Mouse (Mus musculus) midbrain, embryonic 13.5 days (tissue): ENCODE measurements around the gene Zmynd10. TPM values are rescaled to one million over a fixed set of nuclear protein-coding genes. Genes with fewer than 3 reads are reported as not detected.

Source experiments
- ATAC-seq: fragments of 200-750 bp; cut with Nextera tagmentation; 2 replicates; pipeline ENCODE4 v1.8.0; 2017; ENCODE audit warnings: mild to moderate bottlenecking, moderate TSS enrichment, moderate library complexity
- H3K27ac ChIP-seq: fragments of 300-500 bp; sonication (generic); 2 replicates; pipeline ENCODE4 v1.5.1; 2015; ENCODE audit warnings: inconsistent platforms, mild to moderate bottlenecking, moderate library complexity
- H3K27me3 ChIP-seq: fragments of 300-500 bp; sonication (generic); 2 replicates; pipeline ENCODE4 v1.6.1; 2015; ENCODE audit warnings: mild to moderate bottlenecking, inconsistent platforms
- H3K36me3 ChIP-seq: fragments of 300-500 bp; sonication (generic); 2 replicates; pipeline ENCODE4 v1.6.1; 2015; ENCODE audit warnings: mild to moderate bottlenecking, inconsistent platforms
- H3K4me1 ChIP-seq: fragments of 300-500 bp; sonication (generic); replicated peaks from 2 replicates; pipeline ENCODE4 v1.6.1; 2015; ENCODE audit warnings: inconsistent platforms
- H3K4me2 ChIP-seq: fragments of 300-500 bp; sonication (generic); replicated peaks from 2 replicates; pipeline ENCODE4 v1.6.1; 2015; ENCODE audit warnings: moderate library complexity, mild to moderate bottlenecking, inconsistent platforms
- H3K4me3 ChIP-seq: fragments of 300-500 bp; sonication (generic); replicated peaks from 2 replicates; pipeline ENCODE4 v1.5.1; 2015; ENCODE audit warnings: mild to moderate bottlenecking, inconsistent platforms
- H3K9ac ChIP-seq: fragments of 300-500 bp; sonication (generic); replicated peaks from 2 replicates; pipeline ENCODE4 v1.6.1; 2015; ENCODE audit warnings: mild to moderate bottlenecking, inconsistent platforms
- H3K9me3 ChIP-seq: fragments of 300-500 bp; sonication (generic); 2 replicates; pipeline ENCODE4 v1.6.1; 2016; ENCODE audit warnings: mild to moderate bottlenecking, inconsistent platforms
- WGBS: fragments of 180-500 bp; shearing (Covaris S2); methylation state at CpG from one replicate; pipeline ENCODE4 v1.1.7; 2015; 5-methylcytosine and 5-hydroxymethylcytosine counted together
- polyA plus RNA-seq: library from polyadenylated mRNA; unstranded; fragments of >200 nt; fragmentation: Nextera tagmentation; extraction: Ambion mirVana; gene quantifications from 2 replicates; pipeline ENCODE4 v1.2.1, GENCODE M21; 2015

The Zmynd10 gene
- polyA plus RNA-seq, 1 experiment from 2014 or later, result 1.5 TPM

DNA sequence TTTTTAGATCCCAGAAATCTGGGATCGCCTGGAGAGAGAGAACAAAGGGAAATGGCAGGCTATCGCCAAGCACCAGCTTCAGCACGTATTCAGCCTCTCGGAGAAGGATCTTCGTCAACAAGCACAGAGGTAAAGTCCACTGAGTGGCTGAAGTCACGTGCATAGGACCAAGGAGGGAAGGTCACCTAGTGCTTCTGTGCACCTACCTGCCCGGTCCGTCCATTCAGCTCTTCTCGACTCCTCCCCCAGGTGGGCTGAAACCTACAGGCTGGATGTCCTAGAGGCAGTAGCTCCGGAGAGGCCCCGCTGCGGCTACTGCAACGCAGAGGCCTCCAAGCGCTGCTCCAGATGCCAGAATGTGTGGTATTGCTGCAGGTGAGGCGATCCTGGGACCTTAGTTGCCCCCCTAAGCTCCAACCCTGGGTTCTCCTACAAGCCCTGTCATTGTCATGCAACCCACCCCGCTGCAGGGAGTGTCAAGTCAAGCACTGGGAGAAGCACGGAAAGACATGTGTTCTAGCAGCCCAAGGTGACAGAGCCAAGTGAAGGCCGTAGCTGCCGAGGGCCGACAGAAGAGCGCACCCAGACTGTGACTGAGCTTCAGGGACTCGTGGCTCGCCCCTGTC is 3.5 kb downstream of the Zmynd10 start:
- Histone ChIP-seq H3K27me3 (peaks cover 61% of the 10 kb centered on the region), H3K4me2 (peak overlapping the region; percentile 53), H3K36me3 (no peaks in the 10 kb centered on the region), H3K9ac (peak overlapping the region; percentile 54), H3K9me3 (no peaks in the 10 kb centered on the region), H3K4me1 (peaks cover 56% of the 10 kb centered on the region), H3K27ac (no peak overlapping the region), H3K4me3 (0 out of 2 replicates have a peak overlapping the region, but pooled peaks have one; percentile 30)
- WGBS, result 25% methylated on average over 23 of the region's 23 CpGs
- ATAC-seq, result no peak

DNA sequence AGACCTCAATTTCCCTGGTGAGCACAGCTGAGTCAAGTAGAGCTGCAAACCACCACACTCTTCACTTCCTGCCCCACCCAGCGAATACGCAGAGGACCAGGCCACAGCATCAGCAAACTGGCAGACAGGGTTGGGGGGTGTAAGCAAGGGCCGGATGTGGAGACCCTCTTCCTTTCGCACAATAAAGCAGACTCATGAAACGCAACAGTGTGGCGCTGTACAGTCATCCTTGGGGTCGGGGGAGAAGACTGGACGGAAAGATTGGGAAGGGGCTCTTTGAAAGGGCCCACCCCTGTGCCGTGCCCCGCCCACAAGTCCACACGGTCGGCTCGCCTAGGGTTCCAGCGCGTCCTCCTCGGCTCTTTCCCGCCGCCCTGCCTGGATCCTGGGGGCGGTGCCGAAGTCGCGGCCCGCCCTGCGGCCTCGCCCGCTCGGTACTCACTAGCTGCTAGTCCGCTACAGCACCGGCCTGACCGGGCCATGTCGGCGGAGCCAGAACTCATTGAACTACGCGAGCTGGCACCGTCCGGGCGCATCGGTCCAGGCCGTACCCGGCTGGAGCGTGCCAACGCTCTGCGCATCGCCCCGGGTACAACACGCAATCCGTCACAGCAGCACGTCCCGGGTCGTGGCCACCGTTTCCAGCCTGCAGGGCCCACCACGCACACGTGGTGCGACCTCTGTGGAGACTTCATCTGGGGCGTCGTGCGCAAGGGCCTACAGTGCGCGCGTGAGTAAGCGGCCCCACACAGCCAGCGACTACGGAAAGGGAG is 4.2 kb downstream of the Zmynd10 start, which contains the start of gene Rassf1:
Gene Rassf1, plus strand, starts transcription at position 439 of the 773 bp plus-strand sequence.
- peak within 1 kb of the TSS; percentile 30 for H3K4me3 ChIP-seq
- peak within 1 kb of the TSS; percentile 53 for H3K4me2 ChIP-seq
- under 1% methylated on average over 61 of the region's 63 CpGs for WGBS
- no peak within 1 kb of the TSS for H3K27ac ChIP-seq
- ATAC-seq, result no peak
- H3K36me3 ChIP-seq, result no peaks in the 10 kb centered on the region
- H3K9ac ChIP-seq, result peak within 1 kb of the TSS; percentile 54
- H3K9me3 ChIP-seq, result no peaks in the 10 kb centered on the region
- peaks cover 57% of the 10 kb centered on the region for H3K4me1 ChIP-seq
- peaks cover 61% of the 10 kb centered on the region for H3K27me3 ChIP-seq

DNA sequence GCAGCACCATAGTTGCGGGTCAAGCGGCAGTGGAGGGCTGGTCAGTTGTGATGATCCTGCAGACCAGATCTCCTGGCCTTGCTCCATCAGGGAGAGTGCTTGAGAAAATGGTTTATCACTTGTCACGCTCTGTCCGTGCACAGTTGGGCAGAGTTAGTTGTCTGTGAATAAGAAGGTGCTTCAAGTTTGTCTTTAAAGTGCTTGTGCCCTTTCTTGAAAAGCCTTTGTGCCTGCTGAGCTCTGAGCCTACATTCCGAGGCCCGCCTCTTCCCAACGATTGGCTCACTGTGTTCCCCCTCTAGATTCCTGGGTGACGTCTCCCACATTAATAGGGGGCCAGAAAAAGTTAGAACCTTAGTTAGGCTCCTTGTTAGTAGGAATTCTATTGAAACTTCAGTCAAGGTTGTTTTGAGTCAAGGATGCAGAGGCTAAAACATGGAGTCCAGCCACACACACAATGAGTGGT is 4.8 kb downstream of the Zmynd10 start:
- H3K27ac ChIP-seq, result no peak overlapping the region
- H3K9me3 ChIP-seq, result no peaks in the 10 kb centered on the region
- peak overlapping the region; percentile 53 for H3K4me2 ChIP-seq
- H3K4me1 ChIP-seq, result peaks cover 57% of the 10 kb centered on the region
- H3K4me3 ChIP-seq, result peak overlapping the region; percentile 30
- H3K27me3 ChIP-seq, result peaks cover 61% of the 10 kb centered on the region
- ATAC-seq, result no peak
- 7% methylated on average over 8 of the region's 8 CpGs for WGBS
- H3K36me3 ChIP-seq, result peaks cover 5% of the 10 kb centered on the region; the same call in 1 of the 2 replicates
- peak overlapping the region; percentile 54 for H3K9ac ChIP-seq

DNA sequence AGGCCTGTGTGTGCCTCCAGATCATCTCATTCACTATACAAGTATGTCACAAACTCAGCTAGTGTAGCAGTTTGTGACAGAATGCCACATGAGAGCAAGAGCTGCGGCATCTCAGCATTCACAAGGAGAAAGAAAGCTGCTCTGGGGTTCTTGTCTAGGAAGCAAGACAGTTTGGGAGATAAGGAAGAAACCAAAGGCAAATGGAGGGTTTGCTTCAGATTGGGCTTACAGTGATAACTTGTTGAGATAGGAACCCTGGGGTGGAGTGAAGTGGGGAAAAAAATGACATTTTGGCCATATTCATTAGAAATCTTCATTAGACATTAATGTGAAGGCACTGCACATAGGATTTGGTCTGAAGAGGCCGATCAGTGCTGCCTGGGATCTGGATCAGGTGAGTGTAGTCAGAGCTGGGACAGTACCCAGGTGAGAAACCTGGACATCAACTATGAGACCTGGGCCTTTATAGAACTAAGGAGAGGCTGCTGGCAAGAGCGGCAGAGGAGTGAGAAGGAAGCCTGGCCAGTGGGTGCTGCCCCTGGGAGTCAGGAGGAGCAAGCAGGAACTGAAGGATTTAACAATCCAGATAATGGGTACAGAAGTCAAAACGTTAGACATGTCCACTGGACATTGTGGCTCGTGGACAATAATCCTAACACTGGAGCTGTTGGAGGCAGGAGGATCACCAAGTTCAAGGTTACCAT is 5.7 kb downstream of the Zmynd10 start:
- Histone ChIP-seq H3K9me3 (no peaks in the 10 kb centered on the region), H3K4me3 (peak overlapping the region; percentile 60; the same call in 1 of the 2 replicates), H3K4me1 (peaks cover 51% of the 10 kb centered on the region), H3K9ac (no peak overlapping the region), H3K27ac (no peak overlapping the region), H3K36me3 (peaks cover 14% of the 10 kb centered on the region), H3K4me2 (peak overlapping the region; percentile 95; the same call in 1 of the 2 replicates), H3K27me3 (peaks cover 57% of the 10 kb centered on the region)
- WGBS, result 79% methylated on average over 5 of the region's 5 CpGs
- no peak for ATAC-seq

DNA sequence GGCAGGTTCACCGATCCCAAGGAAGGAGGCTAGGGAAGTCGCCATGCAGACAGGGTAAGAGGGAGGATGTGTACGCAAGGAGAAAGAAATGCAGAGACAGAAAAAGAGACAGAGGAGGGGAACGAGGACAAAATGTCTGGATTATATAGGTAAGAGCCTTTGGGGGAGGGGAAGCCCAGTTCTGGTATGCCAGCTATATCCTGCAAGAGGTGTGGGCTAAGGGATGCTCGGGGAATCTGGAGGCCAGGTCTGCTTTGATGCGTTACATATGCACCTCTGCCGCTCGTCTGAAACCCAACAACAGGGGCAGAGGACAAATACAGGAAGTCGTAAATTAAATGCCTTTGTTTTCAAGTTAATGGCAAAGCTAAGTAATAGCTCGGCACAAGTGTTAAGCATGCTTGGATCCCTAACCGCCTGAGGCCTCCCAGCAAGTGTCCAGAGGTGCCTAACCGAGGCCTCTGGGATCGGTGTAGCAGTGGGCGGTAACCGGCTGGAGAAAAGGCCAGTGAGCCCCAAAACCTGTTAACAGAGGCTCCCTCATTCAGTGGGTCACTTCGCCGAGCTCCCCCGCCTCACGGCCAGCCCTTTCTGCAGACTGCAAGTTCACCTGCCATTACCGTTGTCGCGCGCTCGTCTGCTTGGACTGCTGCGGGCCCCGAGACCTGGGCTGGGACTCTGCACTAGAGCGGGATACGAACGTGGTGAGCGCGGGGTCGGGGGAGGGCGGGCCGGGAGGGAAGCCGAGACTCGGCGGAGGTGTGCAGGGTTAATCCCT is 6.6 kb downstream of the Zmynd10 start:
- peak overlapping the region; percentile 95 for H3K4me2 ChIP-seq
- peak overlapping the region; percentile 60 for H3K4me3 ChIP-seq
- ATAC-seq, result peak; percentile 26
- H3K9ac ChIP-seq, result peak overlapping the region; percentile 74
- H3K4me1 ChIP-seq, result peaks cover 51% of the 10 kb centered on the region
- H3K9me3 ChIP-seq, result no peaks in the 10 kb centered on the region
- 7% methylated on average over 37 of the region's 37 CpGs for WGBS
- H3K36me3 ChIP-seq, result peaks cover 23% of the 10 kb centered on the region
- peak overlapping the region; percentile 82 for H3K27ac ChIP-seq
- peaks cover 48% of the 10 kb centered on the region for H3K27me3 ChIP-seq

DNA sequence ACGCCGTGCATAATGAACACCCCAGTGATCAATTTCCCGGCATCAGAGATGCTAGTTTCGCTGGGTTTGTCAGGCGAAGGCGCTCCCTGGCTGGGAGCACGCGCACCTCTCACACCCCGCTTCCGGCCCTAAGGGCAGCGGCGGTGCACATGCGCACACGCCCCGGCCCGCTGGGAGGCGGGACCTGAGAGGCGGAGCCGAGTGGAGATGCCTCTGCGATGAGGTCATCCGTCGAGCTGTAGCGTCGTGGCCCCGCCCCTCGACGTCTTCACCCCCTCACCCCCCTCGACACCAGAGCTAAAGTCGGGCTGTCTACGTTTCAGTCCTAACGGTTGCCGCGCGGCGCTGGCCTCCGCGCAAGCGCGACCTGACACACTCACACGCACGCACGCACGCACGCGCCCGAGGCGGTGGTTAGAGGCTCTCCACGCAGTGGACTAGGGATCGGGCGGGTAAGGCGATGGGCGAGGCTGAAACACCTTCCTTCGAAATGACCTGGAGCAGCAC is 7.3 kb downstream of the Zmynd10 start:
- peak overlapping the region; percentile 84 for H3K27ac ChIP-seq
- H3K4me3 ChIP-seq, result peak overlapping the region; percentile 60
- H3K36me3 ChIP-seq, result peaks cover 30% of the 10 kb centered on the region
- peak overlapping the region; percentile 95 for H3K4me2 ChIP-seq
- WGBS, result under 1% methylated on average over 53 of the region's 53 CpGs
- H3K27me3 ChIP-seq, result peaks cover 41% of the 10 kb centered on the region
- H3K9ac ChIP-seq, result peak overlapping the region; percentile 81
- H3K4me1 ChIP-seq, result peaks cover 51% of the 10 kb centered on the region
- ATAC-seq, result peak; percentile 95
- no peaks in the 10 kb centered on the region for H3K9me3 ChIP-seq

DNA sequence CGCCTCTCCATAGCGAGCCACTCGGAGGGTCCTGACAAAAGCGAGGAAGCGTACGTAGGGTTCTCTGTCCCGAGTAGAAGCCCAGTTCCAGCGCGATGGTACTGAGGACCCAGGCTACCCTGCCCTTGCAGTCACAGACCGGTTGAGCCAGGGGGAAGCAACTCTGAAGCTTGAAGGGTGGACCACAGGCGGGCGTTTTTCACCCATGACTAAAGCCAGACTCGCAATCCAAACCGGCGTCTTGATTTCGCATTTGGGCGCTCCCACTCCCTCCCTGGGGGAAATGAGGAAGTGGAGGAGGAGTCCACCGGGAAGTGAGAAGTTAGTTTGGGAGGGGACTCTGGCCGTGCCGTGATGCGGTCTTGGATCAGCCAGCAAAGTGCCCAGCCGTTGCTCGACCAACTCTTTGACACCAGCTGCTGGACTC is 7.9 kb downstream of the Zmynd10 start:
- peak; percentile 55 for ATAC-seq
- WGBS, result under 1% methylated on average over 23 of the region's 23 CpGs

DNA sequence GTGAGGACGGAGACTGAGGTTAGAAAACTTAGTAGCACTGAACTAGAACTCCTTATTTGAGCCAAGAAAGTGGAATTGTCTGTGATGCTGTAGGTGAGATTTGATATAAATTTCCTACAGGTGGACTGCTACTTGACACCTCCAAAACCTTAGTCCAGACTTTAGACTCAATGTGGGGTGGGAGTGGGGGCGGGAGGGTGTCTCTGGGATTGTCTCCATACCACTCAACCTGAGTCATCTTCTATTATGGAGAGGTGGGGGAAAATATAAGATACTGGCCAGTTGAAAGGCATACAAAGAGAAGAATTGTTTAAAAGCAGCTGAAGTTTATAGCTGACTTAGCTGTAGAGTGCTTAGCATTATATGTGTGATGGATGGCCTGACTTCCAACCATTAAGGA is 8.6 kb downstream of the Zmynd10 start:
- Histone ChIP-seq H3K9me3 (no peaks in the 10 kb centered on the region), H3K36me3 (peaks cover 43% of the 10 kb centered on the region), H3K9ac (peak overlapping the region; percentile 81), H3K4me3 (peak overlapping the region; percentile 60), H3K4me2 (peak overlapping the region; percentile 95), H3K27me3 (peaks cover 28% of the 10 kb centered on the region), H3K27ac (no peak overlapping the region), H3K4me1 (peaks cover 49% of the 10 kb centered on the region)
- WGBS, result 49% methylated on average over 2 of the region's 2 CpGs
- no peak for ATAC-seq

More for the DNA sequence above, 7.9 kb downstream of the Zmynd10 start:
- Histone ChIP-seq H3K27me3 (peaks cover 35% of the 10 kb centered on the region), H3K9me3 (no peaks in the 10 kb centered on the region), H3K4me2 (peak overlapping the region; percentile 95), H3K27ac (peak overlapping the region; percentile 84), H3K4me1 (peaks cover 51% of the 10 kb centered on the region), H3K4me3 (peak overlapping the region; percentile 60), H3K36me3 (peaks cover 36% of the 10 kb centered on the region), H3K9ac (peak overlapping the region; percentile 81)

DNA sequence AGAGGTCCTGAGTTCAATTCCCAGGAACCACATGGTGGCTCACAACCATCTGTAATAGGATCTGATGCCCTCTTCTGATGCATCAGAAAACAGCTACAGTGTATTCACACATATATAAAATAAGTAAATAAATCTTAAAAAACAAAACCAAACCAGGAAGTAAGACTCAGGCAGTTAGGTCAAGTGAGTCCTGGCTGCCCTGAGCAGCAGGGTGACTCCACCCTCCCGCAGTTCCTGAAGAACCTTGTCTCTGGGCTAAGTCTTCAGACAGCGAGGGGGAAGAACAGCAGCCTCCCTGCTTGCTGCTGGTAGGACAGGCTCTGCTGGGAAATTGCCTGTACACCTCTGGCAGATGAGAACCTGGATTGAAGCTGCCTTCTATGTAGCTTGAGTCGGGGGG is 9.2 kb downstream of the Zmynd10 start:
- WGBS, result 84% methylated on average over 3 of the region's 3 CpGs
- Histone ChIP-seq H3K4me2 (peak overlapping the region; percentile 95), H3K4me3 (peak overlapping the region; percentile 60)

DNA sequence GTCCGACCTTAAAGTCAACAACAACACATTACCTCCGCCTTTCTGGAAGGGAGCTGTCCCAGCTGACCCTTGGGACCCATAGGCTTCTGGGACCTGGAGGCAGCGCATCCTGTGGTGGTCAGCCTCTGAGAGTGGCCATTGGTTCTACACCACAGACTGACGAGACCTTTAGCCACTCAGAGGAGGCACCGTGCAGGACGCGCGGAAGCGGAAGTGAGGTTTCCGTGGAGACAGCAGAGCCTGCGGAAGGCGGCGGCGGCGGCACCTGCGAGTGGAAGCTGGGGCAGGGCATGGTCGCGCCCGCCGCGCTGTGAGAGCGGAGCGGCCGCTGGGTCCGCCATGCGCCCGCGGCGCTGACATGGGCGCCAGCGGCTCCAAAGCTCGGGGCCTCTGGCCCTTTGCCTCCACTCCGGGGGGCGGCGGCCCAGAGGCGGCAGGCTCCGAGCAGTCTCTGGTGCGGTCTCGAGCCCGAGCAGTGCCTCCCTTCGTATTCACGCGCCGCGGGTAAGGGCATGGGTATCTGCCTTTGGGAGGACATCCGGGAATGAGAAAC is 16.0 kb downstream of the Zmynd10 start, which contains the start of gene Tusc2:
Gene Tusc2, plus strand, starts transcription at position 227 of the 553 bp plus-strand sequence.
- H3K9ac ChIP-seq, result peak within 1 kb of the TSS; percentile 92
- H3K4me2 ChIP-seq, result peak within 1 kb of the TSS; percentile 79
- H3K27me3 ChIP-seq, result no peaks in the 10 kb centered on the region
- ATAC-seq, result peak; percentile 99
- peaks cover 44% of the 10 kb centered on the region for H3K4me1 ChIP-seq
- peak within 1 kb of the TSS; percentile 90 for H3K4me3 ChIP-seq
- peak within 1 kb of the TSS; percentile 73 for H3K27ac ChIP-seq
- WGBS, result 0% methylated on average over 44 of the region's 46 CpGs
- no peaks in the 10 kb centered on the region for H3K9me3 ChIP-seq
- peaks cover 67% of the 10 kb centered on the region for H3K36me3 ChIP-seq

More for the DNA sequence above, 9.2 kb downstream of the Zmynd10 start:
- ATAC-seq, result no peak
- H3K27me3 ChIP-seq, result peaks cover 22% of the 10 kb centered on the region
- no peaks in the 10 kb centered on the region for H3K9me3 ChIP-seq
- peaks cover 49% of the 10 kb centered on the region for H3K36me3 ChIP-seq
- H3K27ac ChIP-seq, result no peak overlapping the region
- H3K9ac ChIP-seq, result 0 out of 2 replicates have a peak overlapping the region, but pooled peaks have one; percentile 39
- H3K4me1 ChIP-seq, result peaks cover 42% of the 10 kb centered on the region
